Mouse (Mus musculus) testis, postnatal 10 days (tissue): ENCODE results near the gene Tbc1d17.
A peak's percentile ranks its signal among the peaks of the same experiment; 100 is the strongest.

ENCODE experiments used
- DNase-seq: peaks from one replicate; pipeline ENCODE4 v3.0.0; 2021; ENCODE audit warnings: low spot score

Gene Tbc1d17

DNA sequence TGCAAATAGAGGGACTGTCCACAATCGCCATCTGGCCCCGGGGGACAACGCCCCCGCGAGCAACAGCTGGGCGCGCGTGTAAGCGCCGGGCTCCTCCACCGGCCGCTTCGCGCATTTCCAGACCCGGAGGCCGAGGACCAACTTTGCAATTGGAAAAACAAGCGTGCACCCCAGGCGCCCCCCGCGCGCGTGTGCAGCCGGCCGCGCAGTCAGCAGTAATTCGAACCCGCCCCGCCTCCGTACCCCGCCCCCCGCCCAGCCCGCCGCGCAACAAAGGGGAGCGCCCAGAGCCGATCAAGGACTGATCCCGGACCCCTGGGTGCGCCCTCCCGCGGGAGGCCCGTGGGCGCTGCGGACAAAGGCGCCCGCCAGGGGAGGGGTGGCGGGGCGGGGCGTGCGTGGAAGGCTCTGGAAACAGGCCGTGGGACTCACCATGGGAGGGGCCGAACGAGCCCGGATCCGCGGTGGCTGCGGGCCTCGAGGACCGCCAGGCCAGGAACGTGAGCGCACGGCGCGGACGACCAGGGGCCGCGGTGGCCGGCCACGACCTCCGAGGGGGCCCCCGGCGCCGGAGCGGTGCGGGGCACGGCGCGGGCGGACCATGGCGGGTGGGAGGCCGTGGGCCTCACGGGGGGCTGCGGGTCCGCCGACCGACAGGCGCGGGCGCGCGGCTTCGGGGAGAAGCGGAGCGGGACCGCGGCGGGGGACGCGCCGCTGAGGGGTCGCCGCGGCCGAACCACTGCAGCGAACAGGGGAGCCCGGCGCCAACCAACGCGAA, 20.2 kb upstream of the Tbc1d17 start:
- DNase-seq, result peak; percentile 83

DNA sequence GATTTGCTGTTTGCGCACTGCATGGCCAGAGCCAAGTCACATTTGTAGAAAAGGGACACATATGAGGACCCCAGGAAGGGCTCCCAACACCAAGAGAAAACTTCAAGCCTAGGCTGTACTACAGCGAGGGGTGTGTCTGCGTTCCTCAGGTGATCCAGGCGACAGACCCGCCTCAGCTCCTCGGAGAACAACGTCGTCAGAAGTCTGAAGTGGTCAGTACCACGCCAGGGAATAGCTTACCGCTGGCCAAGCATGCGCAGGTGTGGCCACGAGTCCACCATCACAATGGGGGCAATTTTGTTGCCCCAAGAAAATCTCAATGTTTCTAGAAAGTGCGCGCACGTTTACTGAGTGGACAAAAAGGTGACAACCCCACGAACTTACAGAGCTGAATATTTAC, 19.6 kb upstream of the Tbc1d17 start:
- DNase-seq, result no peak

DNA sequence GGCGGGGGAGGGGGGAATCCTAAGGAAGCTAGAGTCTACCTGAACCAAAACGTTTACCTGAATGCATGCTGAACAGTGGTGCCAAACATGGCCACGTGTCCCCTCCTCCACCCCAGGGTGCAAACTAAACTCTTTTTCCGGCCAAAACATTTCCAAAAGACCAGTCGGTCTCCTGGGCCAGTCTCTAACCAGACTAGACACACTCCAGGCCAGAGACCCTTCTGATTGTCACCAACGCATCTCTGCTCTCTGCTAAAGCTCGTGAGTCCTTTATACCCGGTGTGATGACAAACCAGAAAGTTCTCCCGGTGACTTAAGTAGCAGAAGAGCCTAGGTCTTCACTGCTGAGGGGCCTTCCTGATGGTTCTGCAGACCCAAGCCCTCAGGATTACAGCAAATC, 18.9 kb upstream of the Tbc1d17 start:
- DNase-seq, result no peak

DNA sequence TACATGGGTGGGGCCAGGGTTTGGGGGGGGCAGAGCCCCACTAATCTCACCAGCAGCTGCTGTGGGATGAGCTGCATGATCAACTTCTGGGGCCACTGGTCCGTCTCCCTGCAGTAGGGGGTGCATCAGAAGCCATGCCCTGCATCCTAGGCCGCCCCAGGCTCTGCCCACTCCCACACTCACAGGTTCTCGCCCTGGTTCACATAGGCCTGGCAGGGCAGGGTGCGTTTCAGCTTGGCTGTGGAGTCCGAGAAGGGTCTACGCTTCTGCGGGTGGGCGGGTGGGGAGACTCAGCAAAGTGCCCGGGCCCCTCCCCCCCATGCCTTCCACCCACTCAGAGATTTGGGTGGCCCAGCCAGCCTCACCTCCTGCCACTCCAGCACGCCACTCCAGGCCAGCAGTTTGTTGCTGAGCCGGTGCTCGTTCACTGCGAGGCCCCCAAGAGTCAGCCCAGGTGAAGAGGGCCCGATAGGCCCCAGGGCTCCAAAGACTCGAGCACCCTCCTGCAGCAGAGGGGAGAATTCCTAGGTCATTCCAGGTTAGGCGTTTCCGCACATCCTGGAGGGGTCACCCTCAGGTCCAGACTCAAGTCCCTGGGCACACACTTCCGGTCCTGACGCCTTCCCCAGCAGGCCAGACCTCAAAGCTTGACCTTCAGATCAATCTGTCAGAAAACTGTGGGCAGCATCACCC, 18.3 kb upstream of the Tbc1d17 start:
- no peak for DNase-seq

DNA sequence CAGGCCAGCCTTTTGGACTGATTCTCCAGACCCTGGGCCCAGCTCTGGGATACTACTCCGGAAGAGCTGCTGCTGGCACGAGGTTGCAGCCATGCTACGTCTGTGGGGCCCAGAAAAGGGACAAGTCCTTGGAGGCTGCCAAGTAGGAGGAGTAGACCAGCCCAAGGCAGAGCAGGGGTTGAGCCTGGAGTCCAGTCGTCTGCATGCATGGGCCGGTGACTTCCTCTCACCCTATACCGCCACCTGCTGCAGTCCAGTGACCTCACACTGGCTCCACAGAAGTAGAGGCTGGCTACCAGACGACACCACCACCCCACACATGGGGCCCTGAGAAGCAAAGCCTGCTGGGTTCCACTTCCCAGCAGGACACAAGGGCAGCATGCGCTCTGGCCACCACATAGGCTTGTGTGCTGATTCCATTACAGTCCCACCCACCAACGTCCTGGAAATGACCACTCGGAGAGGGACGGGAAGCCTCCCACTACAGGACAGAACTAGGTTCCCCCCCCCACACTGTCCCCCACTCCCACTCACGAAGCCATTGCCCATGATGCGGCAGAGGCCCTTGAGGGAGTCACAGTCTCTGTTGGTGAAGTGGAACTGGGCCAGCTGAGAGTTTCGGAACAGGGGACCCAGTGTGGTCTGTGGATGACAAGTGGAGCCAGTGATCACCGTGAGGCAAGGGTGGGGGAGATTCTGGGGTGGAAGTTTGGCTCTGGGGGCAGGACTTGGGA, 17.6 kb upstream of the Tbc1d17 start:
- peak; percentile 79 for DNase-seq

DNA sequence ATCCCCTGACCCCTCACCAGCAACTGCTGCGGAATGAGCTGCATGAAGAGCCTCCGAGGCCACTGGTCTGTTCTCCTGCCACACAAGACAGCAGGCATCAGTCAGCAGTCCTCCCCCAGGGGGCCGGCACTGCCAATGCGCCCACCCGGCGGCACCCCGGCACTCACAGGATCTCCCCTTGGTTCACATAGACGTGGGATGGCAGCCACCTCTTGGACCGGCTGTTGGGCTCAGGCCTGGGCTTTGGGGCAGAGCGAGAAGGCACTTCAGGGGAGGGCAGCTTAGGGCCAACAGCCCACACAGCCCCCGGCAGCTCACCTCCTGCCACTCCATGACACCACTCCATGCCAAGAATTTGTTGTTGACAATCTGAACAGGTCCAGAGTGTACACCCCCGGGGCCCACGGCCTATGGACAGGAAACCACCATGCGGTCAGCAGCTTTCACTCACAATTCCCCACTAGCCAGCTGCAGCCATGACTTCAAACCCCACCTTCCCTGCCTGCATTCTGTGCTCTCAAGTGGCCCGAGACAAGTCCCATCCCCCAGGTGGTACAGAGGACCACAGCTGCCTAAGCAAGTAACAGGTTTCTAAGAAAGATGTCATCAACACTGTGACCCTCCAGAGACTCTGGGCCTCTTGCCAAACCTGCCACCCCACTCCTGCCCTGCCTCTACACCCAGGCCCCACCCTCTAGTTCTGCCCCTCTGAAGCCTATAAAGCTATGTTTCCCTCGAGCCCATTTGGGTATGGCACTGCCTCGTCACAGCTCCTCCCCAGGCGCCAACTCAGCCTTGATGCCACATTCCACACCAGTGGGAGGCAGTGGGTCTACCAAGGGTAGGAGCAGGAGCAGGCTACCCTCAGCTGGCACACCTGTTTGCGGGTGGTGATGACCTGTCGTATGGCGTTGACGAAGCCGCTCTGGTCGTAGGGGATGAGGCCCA, 16.0 kb upstream of the Tbc1d17 start:
- no peak for DNase-seq

DNA sequence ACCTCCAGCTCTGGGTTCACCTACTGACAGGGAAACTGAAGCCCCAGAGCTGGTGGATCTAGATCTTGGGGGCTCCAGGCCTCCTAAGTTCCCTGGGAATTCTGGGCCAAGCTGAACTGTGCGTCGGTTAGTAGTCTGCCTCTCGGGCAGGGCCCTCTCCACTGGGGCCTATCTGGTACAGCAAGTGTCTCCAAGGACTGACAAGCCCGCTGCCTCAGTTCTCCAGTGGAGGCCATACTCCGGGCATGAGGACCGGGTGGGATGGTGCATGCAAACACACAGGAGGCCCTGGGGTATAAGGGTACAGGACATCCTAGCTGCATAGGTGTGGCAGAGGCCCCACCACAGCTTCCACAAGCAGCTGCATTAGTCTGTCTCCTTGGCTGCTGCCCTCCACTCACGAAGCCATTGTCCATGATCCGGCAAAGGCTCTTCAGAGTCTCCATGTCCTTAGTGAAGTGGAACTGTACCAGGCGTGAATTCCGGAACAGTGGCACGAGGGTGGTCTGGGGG, 15.2 kb upstream of the Tbc1d17 start:
- DNase-seq, result no peak

DNA sequence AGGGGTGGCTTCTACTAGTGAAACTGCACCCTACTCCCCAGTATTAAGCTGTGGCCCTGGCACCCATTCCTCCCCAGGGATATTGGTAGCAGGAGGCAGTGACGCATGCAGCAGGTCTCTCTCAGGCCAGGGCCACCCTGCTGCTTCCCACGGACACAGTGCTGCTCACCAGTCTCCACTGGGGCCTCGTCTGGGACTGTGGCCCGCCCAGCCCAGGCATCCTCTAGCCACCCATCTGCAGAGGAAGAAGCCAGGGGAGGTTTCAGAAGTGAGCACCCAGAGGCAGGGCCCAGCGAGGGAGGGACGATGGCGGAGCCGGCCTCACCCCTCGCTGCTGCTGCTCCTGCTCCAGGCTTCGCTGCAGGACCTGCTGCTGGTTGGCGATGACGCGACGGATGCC, 14.3 kb upstream of the Tbc1d17 start:
- DNase-seq, result no peak

DNA sequence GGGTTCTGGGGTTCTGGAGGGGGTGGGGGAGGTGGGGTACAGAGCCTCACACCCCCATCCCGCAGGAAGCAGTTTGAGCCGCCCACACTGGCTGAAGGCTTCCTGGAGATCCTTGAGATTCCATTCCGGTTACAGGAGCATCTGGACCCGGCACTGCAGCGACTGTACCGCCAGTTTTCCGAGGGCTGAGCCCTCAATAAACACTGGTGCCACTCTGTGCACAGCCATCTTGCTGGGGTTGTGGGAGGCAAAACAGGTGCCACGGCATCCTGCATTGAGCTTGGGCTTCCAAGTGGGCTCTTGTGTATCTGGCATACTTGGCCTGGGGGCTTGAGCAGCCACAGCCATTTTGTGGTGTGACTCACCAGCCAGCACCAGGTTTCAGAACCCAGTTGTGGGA, 13.6 kb upstream of the Tbc1d17 start:
- no peak for DNase-seq

DNA sequence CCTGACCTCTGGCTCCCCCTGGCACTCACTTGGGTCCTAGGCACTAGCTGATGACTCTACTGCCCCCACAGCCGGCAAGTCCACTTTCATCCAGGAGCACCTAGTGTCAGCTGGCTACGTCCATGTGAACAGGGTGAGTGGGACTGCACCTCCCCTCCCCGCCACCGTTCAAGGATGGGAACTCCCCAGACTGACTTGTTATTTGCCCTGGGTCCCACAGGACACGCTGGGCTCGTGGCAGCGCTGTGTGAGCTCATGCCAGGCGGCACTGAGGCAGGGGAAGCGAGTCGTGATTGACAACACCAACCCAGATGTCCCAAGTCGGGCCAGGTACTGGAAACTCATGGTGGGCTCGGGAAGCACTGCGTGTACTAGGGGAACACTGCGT, 12.5 kb upstream of the Tbc1d17 start:
- DNase-seq, result peak; percentile 65

DNA sequence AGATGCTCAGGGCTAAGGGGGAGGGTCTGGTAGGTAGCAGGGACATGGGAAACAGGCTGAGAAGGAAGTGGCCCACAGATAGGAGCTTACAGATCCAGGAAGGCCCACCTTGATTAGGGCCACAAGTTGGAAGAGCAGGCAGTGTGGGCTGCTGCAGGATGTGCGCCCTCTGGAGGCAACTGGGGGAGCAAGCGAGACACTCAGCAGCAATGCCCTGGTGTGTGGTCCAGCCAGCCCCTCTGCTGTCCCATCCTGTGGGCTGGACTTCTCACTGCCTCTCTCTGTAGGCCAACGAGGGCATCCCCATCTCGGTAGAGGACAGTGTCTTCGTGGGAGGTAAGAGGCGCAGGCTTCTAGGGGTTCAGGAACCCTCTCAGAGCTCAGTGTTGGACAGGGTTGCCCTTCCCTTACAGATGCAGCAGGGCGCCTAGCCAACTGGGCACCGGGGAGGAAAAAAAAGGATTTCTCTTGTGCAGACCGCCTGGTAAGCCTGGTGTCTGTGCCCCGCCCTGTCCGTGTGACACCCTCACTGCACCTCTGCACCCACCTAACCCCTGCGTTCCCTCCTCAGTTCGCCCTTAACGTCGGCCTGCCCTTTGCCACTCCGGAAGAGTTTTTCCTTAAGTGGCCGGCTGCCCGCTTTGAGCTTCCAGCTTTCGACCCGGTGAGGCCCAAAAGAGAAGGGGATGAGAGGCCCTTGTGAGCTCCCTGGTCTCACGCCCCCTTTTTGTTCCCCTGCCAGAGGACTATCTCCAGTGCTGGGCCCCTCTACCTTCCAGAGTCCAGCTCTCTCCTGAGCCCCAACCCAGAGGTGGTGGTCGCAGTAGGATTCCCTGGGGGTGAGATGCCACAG, 11.9 kb upstream of the Tbc1d17 start:
- DNase-seq, result peak; percentile 93

DNA sequence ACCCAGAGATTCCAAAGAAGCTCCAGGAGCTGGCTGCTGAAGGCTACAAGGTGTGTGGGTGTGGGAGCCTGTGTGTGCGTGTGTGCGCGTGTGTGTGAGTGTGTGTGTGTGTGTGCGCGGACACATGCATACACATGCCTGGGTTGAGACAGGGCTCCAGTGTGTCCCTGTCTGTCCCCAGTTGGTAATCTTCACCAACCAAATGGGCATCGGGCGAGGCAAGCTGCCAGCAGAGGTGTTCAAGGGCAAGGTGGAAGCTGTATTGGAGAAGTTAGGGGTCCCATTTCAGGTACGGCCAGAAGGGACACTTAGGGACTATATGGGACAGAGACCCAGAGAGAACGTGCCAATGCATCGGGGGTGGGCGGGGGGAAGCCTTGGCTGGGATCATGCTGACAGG, 11.0 kb upstream of the Tbc1d17 start:
- DNase-seq, result no peak

DNA sequence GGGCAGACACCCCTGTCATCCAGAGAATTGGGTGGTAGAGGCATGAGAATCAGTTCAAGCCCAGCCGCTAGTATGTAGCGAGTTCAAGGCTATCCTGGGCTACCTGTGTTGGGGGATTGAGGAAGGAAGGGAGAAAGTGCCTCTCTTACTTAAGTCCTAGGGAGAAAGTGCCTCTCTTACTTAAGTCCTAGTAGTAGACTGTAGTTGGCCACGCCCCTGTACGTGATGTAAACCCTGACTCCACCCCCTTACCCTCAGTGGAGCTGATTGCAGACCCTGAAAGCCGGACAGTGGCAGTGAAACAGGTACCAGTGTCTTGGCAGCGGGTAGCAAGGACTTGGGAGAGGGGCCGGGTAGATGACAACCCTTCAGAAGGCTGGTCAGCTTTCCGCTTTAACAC, 9.0 kb upstream of the Tbc1d17 start:
- DNase-seq, result no peak

DNA sequence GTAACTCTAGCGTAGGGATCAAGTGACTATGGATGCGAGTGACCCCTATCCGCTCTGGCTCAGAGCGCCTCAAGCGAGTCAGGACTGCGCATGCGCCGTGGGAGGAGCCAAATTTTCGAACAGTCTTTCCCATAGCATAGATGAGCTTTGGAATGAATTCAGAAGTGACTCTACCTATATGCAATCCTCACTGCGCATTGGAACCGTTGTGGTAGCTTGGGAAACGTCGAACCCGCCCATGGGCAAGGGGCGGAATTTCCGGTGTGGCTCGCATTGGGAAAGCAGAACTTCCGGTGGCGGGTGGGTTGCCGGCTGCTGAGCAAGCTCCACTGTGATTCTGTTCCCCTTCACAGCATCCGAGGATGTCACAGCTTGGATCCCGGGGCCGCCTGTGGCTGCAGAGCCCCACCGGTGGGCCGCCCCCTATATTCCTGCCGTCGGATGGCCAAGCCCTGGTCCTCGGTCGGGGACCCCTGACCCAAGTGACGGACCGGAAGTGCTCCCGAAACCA, 8.2 kb upstream of the Tbc1d17 start, which contains the start of gene Pnkp:
TSS of gene Pnkp (plus strand) at position 98 of the 511 bp plus-strand sequence.
- DNase-seq, result peak; percentile 82

DNA sequence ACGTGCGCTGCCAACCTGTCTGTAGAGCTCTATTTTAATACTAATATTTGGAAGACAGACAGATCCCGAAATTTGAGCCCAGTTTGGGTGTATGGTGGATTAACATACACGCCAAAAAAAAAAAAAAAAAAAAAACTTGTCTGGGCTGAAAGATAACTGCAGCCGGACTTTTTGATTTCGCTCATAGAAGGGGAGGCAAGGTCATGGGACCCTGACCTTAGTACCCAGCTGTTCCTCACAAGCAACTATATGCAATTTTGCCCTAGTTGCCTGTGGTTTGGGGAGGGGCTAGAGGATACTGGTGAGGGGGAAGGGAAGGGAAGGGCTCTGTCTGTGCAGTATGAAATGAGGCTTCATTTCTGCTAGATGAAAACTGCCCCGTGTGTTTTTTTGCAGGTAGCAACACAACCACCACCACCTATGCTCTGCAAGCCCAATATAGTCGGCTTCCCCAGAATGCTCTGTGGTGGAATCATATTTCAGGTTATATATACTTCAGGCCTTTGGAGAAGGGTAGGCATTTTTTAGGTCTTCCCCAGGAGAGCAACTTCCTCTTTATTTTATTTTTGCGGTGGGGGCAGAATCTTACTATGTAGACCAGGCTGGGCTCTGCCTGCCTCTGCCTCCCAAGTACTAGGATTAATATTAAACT, 7.5 kb upstream of the Tbc1d17 start:
- DNase-seq, result no peak

DNA sequence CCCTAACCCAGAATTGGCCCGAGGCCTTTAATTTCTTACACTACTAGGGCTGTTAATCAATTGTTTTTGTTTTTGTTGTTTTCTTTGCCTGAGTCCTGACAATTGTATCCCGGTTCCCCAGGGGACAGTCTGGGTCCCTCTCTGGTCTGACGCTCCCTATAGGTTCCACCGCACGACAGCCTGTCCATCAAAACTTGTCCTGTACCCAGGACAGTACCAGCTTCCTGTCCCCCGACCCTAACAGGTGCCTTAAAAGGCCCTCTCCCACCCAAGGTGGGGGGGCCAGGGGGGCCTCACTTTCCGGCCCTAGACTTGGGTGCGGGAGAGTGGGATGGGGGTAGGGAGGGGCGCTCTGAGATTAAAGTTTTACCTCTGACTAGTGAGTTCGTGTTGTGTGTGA, 6.2 kb upstream of the Tbc1d17 start:
- DNase-seq, result no peak

DNA sequence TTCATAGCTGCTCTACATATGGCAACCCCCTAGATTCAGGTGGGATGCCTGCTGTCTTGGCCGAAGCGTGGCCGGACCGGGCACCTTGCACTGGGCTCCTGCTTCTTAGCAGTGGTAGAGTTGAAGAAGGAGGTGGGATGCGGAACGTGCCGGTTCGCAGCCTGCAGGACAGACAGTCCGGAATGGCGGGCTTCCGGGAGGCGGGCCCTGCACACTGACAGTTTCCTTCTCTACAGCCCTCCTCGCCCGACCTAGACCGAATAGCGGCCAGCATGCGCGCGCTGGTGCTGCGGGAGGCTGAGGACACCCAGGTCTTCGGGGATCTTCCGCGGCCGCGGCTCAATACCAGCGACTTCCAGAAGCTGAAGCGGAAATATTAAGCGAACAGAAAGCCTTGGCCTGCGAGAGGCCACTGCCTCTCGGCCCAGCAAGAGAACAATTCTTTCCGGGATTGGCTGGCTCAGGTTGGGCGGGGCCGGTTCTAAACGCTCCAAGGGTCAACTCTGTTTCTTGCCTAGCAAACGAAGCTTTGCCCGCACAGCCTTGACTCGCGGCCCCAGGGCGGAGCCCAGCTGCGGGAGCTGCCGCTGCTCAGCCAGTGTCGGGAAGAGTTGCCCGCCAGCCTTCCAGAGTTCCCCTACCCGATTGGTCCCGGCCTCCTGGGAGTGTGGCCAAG, 5.6 kb upstream of the Tbc1d17 start:
- DNase-seq, result peak; percentile 87

DNA sequence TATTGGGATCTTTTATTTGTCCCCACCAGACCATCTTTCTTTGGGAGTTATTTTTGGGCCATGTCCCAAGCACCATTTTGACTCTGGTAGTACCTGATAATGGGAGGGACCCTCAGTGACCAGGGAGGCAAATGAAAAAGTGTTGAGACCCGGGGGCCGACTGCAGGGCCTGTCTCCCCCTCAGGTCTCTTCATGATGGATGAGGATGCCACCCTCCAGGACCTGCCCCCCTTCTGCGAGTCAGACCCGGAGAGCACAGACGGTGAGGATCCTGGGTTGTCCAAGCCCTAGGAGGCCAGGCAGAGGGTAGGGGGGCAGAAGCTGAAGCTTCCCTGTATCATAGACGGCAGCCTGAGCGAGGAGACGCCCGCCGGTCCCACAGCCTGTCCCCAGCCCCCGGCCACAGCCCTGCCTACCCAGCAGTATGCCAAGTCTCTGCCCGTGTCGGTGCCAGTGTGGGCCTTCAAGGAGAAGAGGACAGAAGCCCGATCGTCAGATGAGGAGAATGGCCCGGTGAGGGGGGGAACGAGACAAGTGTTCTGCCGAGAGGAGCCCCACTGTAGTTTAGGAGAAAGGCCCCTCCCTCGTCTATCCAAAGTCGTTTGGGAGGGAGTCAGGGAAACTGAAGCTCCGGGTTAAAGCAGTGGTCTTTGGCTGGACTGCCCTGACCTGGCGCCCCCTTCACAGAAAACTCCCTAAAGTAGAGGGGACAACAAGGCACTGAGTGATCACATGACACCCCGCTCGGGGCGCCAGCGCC, 4.9 kb upstream of the Tbc1d17 start:
- no peak for DNase-seq

DNA sequence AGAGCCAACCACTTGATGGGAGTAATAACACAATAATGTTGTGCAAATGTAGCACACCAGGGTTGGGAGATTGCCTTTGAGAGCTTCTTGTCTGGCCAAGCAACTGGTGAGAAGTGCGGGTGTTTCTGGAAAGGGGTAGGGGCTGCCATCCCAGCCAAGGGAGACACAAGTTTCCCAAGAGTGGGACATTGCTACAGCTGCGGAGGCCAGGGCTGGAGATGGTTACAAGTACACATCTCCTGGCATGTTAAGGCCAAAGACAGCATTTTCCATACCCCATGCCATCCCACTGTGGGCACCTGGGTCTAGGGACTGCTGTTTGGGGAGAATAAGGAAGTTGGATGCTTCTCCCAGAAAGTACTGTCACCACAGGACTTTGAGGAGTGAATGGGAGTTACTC, 4.2 kb upstream of the Tbc1d17 start:
- DNase-seq, result no peak
